13 mouse cellular contexts compared by ENCODE assay signal in genomic region chr11:67062726-67063125, GRCm38 (mm10). TPM values are rescaled to one million over a fixed set of nuclear protein-coding genes. Genes with fewer than 3 reads are reported as not detected.
"Had no signal": no experiment of that assay in that cellular context is flagged by ENCODE, and none has a peak within 500 bp of the region (broad histone marks: within the 10 kb centered on the region; RNA-seq: fewer than 3 reads in every experiment).

No protein-coding gene starts in this region.

- DNase-seq: kidney, adult 2 months; kidney, postnatal 25 days; layer of hippocampus, adult 9-11 months; left cerebral cortex, postnatal 4 days; liver, embryonic 13.5 days; lung, adult 2 months; lung, postnatal 14 days; lung, postnatal 4 days; midbrain, embryonic 14.5 days; retina, postnatal 1 day; right cerebral cortex, postnatal 4 days; thymus, postnatal 25 days had no signal

RNA-seq across cellular contexts. Expression of gene Myh3, which starts 15.4 kb away (rescaled TPM):
- polyA plus RNA-seq: liver, adult 2 months had no signal
